Mouse (Mus musculus) frontal cortex, postnatal 10 days (tissue): Measurements from ENCODE around the gene Mtln.

Experiments used
- DNase-seq, 2 experiments: peaks; one replicate each; pipeline ENCODE4 v3.0.0; 2022; ENCODE audit warnings: low spot score in 2 of 2, mixed read lengths in 1 of 2

Mtln gene

GRCm38 (mm10) chr2:127754113-127754512 lies 38.2 kb downstream of the Mtln start:
- no peak for DNase-seq

- no peak for DNase-seq
Observed at GRCm38 (mm10) chr2:127751849-127752610, 40.3 kb downstream of the Mtln start.

GRCm38 (mm10) chr2:127749376-127749775 lies 42.9 kb downstream of the Mtln start:
- DNase-seq: no peak

GRCm38 (mm10) chr2:127748316-127748715 lies 44.0 kb downstream of the Mtln start:
- DNase-seq: no peak

- DNase-seq: no peak
Observed at GRCm38 (mm10) chr2:127742637-127743036, 49.7 kb downstream of the Mtln start.
